Mouse (Mus musculus) cerebellum, postnatal 36 days (tissue): ENCODE results near the gene Zbtb43.

ENCODE experiments used
- DNase-seq, 2 experiments: peaks; one replicate each; pipeline ENCODE4 v3.0.0; 2021 to 2022; ENCODE audit warnings: mixed read lengths in 2 of 2

Gene Zbtb43

GRCm38 (mm10) chr2:33426640-33427398 lies 41.5 kb downstream of the Zbtb43 start:
- no peak for DNase-seq

GRCm38 (mm10) chr2:33417454-33417853 lies 50.9 kb downstream of the Zbtb43 start:
- DNase-seq = no peak

- DNase-seq = no peak
Observed at GRCm38 (mm10) chr2:33414019-33414418, 54.3 kb downstream of the Zbtb43 start.

GRCm38 (mm10) chr2:33412111-33412510 lies 56.2 kb downstream of the Zbtb43 start:
- no peak for DNase-seq

GRCm38 (mm10) chr2:33403511-33404003 lies 64.8 kb downstream of the Zbtb43 start:
- DNase-seq = no peak

GRCm38 (mm10) chr2:33402638-33403037 lies 65.7 kb downstream of the Zbtb43 start:
- no peak for DNase-seq

GRCm38 (mm10) chr2:33402236-33402635 lies 66.1 kb downstream of the Zbtb43 start:
- DNase-seq = peak; percentile 74 to 79

- peak; percentile 66 to 69 for DNase-seq
Observed at GRCm38 (mm10) chr2:33401217-33401616, 67.1 kb downstream of the Zbtb43 start.

GRCm38 (mm10) chr2:33400541-33400940 lies 67.8 kb downstream of the Zbtb43 start:
- DNase-seq = no peak
